8 mouse cellular contexts compared by ENCODE assay signal in the genomic region with DNA sequence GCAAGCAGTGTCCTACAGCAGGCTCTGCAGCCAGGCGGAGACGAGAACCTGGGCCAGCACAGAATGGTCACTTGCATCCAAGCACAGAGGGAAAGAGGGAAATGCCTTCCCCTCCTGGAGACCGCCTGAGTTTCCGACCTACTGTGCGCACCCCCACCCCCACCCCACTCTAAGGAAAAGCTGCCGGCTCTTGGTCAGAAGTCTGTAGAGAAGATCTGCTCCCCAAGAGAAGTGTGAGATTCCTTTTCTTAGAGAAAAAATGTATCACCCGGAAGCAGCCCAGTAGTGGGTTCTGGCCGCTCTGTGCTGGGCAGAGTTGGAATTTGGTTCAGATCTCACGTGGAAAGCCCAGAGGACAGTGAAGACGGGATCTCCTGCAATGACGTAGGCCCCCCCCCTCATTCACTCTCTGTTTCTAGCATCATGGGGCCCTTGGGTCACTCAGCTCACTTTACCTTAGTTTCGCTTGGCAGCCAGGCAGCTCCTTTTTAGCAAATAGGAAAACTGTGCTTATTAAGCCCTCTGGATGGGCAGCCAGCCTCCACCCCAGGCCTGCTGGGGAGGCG.
DNase-seq lines count a peak whose midpoint lies in the region; ATAC-seq and TF ChIP-seq lines count a peak whose summit lies in the region.

No protein-coding gene starts in this region.

- no peaks in the 10 kb centered on the region for H3K9me3 ChIP-seq in neural tube, embryonic 11.5 days (ENCODE audit: control insufficient read depth, low read length)
- H3K9me3 ChIP-seq in limb, embryonic 14.5 days (ENCODE audit: control insufficient read depth, low read length), result no peaks in the 10 kb centered on the region
- H3K9me3 ChIP-seq in stomach, embryonic 15.5 days, result no peaks in the 10 kb centered on the region

- WGBS in neural tube, embryonic 11.5 days, result 17% methylated on average over 13 of the region's 13 CpGs
- WGBS in limb, embryonic 14.5 days, result 16% methylated on average over 13 of the region's 13 CpGs
- WGBS in stomach, embryonic 15.5 days, result 26% methylated on average over 13 of the region's 13 CpGs
- 80% methylated on average over 13 of the region's 13 CpGs for WGBS in cerebellum, adult 2 months

- H3K4me3 ChIP-seq in neural tube, embryonic 11.5 days (ENCODE audit: low read depth, low read length), result peak overlapping the region; percentile 55
- peak overlapping the region; percentile 55 for H3K4me3 ChIP-seq in limb, embryonic 14.5 days (replicated peaks; ENCODE audit: low read length)
- peak overlapping the region; percentile 51 for H3K4me3 ChIP-seq in stomach, embryonic 15.5 days (replicated peaks)
- H3K4me3 ChIP-seq in cerebellum, adult 2 months (replicated peaks; ENCODE audit: insufficient read depth, low read depth, low read length), result no peak overlapping the region

- no peak for TF ChIP-seq POLR2A in limb, embryonic 14.5 days (IDR thresholded peaks at IDR 0.05; ENCODE audit: borderline replicate concordance, extremely low read depth, insufficient read depth, insufficient read length)
- no peak for TF ChIP-seq POLR2A in cerebellum, adult 2 months (IDR thresholded peaks at IDR 0.05; ENCODE audit: borderline replicate concordance, insufficient read depth, low read length)

- TF ChIP-seq CTCF in cerebellum, adult 2 months (IDR thresholded peaks at IDR 0.05; ENCODE audit: borderline replicate concordance, insufficient read depth, low read depth, low read length), result no peak

- 0 out of 2 replicates have a peak, but pooled peaks cover 2% of the 10 kb centered on the region for H3K36me3 ChIP-seq in neural tube, embryonic 11.5 days (ENCODE audit: control insufficient read depth, insufficient read depth, low read length)
- H3K36me3 ChIP-seq in limb, embryonic 14.5 days (ENCODE audit: control insufficient read depth, insufficient read depth, low read length), result no peaks in the 10 kb centered on the region
- H3K36me3 ChIP-seq in stomach, embryonic 15.5 days, result no peaks in the 10 kb centered on the region

- ATAC-seq in CD4-positive, CD25-positive, alpha-beta regulatory T cell, adult 4 months, result no peak
- no peak for ATAC-seq in neural tube, embryonic 11.5 days (ENCODE audit: insufficient read depth, low FRiP score, low TSS enrichment)
- ATAC-seq in limb, embryonic 14.5 days (ENCODE audit: low FRiP score, low read depth), result no peak
- no peak for ATAC-seq in stomach, embryonic 15.5 days (ENCODE audit: insufficient read depth, low FRiP score, low read depth)

- no peaks in the 10 kb centered on the region for H3K27me3 ChIP-seq in neural tube, embryonic 11.5 days (ENCODE audit: control insufficient read depth, insufficient read depth, low read length)
- H3K27me3 ChIP-seq in limb, embryonic 14.5 days (ENCODE audit: control insufficient read depth, insufficient read depth, low read length), result no peaks in the 10 kb centered on the region
- H3K27me3 ChIP-seq in stomach, embryonic 15.5 days (replicated peaks), result no peaks in the 10 kb centered on the region
- peaks cover 1% of the 10 kb centered on the region; the same call in 1 of the 2 replicates for H3K27me3 ChIP-seq in cerebellum, adult 2 months (ENCODE audit: control insufficient read depth, insufficient read depth, low read length)

- peaks cover 36% of the 10 kb centered on the region for H3K4me1 ChIP-seq in neural tube, embryonic 11.5 days (ENCODE audit: control insufficient read depth, insufficient read depth, low read length)
- H3K4me1 ChIP-seq in limb, embryonic 14.5 days (ENCODE audit: control insufficient read depth, insufficient read depth, low read length), result peaks cover 64% of the 10 kb centered on the region
- H3K4me1 ChIP-seq in stomach, embryonic 15.5 days, result peaks cover 75% of the 10 kb centered on the region
- H3K4me1 ChIP-seq in cerebellum, adult 2 months (ENCODE audit: control insufficient read depth, insufficient read depth, low read length), result peaks cover 6% of the 10 kb centered on the region; the same call in 1 of the 2 replicates

- peak overlapping the region; percentile 96 for H3K27ac ChIP-seq in neural tube, embryonic 11.5 days (ENCODE audit: low read depth, low read length)
- peak overlapping the region; percentile 86 for H3K27ac ChIP-seq in limb, embryonic 14.5 days (replicated peaks; ENCODE audit: low read depth, low read length)
- peak overlapping the region; percentile 87 for H3K27ac ChIP-seq in stomach, embryonic 15.5 days
- H3K27ac ChIP-seq in cerebellum, adult 2 months (ENCODE audit: insufficient read depth, low read length), result no peak overlapping the region

- peak overlapping the region; percentile 95 for H3K9ac ChIP-seq in neural tube, embryonic 11.5 days (ENCODE audit: low read length)
- H3K9ac ChIP-seq in limb, embryonic 14.5 days (ENCODE audit: low read depth, low read length, severe bottlenecking), result peak overlapping the region; percentile 75
- H3K9ac ChIP-seq in stomach, embryonic 15.5 days, result peak overlapping the region; percentile 47; the same call in 1 of the 2 replicates

- peak; percentile 42 for DNase-seq in CD4-positive, CD25-positive, alpha-beta regulatory T cell, adult 2 months (ENCODE audit: low read depth, low spot score)
- no peak for DNase-seq in neural tube, embryonic 11.5 days (ENCODE audit: low spot score)
- no peak for DNase-seq in neural tube, embryonic 10.5 days (ENCODE audit: extremely low spot score, low spot score)
- no peak for DNase-seq in limb, embryonic 14.5 days (ENCODE audit: low spot score)
- DNase-seq in cerebellum, adult 2 months, result no peak
- no peak for DNase-seq in gastrocnemius, postnatal 4 days (ENCODE audit: low spot score in 2 of 2)

- peak overlapping the region; percentile 79 for H3K4me2 ChIP-seq in neural tube, embryonic 11.5 days (ENCODE audit: low read depth)
- peak overlapping the region; percentile 83 for H3K4me2 ChIP-seq in limb, embryonic 14.5 days (replicated peaks; ENCODE audit: low read depth, low read length, severe bottlenecking)
- peak overlapping the region; percentile 87 for H3K4me2 ChIP-seq in stomach, embryonic 15.5 days
